Comparison of ENCODE assay signal across 10 mouse cellular contexts in genomic region chrX:164787293-164787692, GRCm38 (mm10).
DNase-seq lines count a peak whose midpoint lies in the region; ATAC-seq lines count a peak whose summit lies in the region.
"Had no signal": no experiment of that assay in that cellular context is flagged by ENCODE, and none has a peak within 500 bp of the region (broad histone marks: within the 10 kb centered on the region; RNA-seq: fewer than 3 reads in every experiment).

No protein-coding gene starts in this region.

- intact Hi-C loops in left cerebral cortex, postnatal 4 days (cut with DNase I): no loop called here

- DNase-seq in CD4-positive, CD25-positive, alpha-beta regulatory T cell, adult 2 months (ENCODE audit: low read depth, low spot score): peak; percentile 3
- peak; percentile 2 for DNase-seq in left cerebral cortex, postnatal 4 days
- DNase-seq in left cerebral cortex, adult 8-10 months (ENCODE audit: low spot score in 2 of 2): no peak
- no peak for DNase-seq in right cerebral cortex, postnatal 4 days
- no peak for DNase-seq in right cerebral cortex, postnatal 25 days
- DNase-seq: layer of hippocampus, postnatal 36 days; thymus, adult 18-20 months had no signal

- ATAC-seq in CD4-positive, CD25-positive, alpha-beta regulatory T cell, adult 4 months: no peak
- ATAC-seq in common myeloid progenitor, adult 5-6 weeks (replicated peaks; ENCODE audit: low read depth, poor library complexity, severe bottlenecking): peak; percentile 74
- ATAC-seq in megakaryocyte, adult 5-6 weeks (ENCODE audit: poor library complexity, severe bottlenecking): peak; percentile 81

Comparison
In these comparisons a context has a peak if more than half of its experiments do, and no peak if none do; other contexts are left out.
1. DNase-seq: peak in CD4-positive, CD25-positive, alpha-beta regulatory T cell, adult 2 months (single experiment) and left cerebral cortex, postnatal 4 days (single experiment); none in left cerebral cortex, adult 8-10 months (0 of 2), right cerebral cortex, postnatal 4 days (single experiment) and right cerebral cortex, postnatal 25 days (single experiment).